Mouse (Mus musculus) limb, embryonic 12.5 days (tissue): ENCODE measurements around the gene Sbno1. TPM values are rescaled to one million over a fixed set of nuclear protein-coding genes. Genes with fewer than 3 reads are reported as not detected.
"Not testable (repeated sequence)": the region's sequence is repeated elsewhere in the genome, so short reads cannot be mapped to it uniquely, and the experiment has no call there.

Experiments used
- ATAC-seq: fragments of 200-750 bp; cut with Nextera tagmentation; 2 replicates; pipeline ENCODE4 v1.8.0; 2017; ENCODE audit warnings: low read depth, moderate TSS enrichment; ENCODE audit not compliant: insufficient number of reproducible peaks, insufficient read depth, low FRiP score, low TSS enrichment
- H3K27ac ChIP-seq: fragments of 300-500 bp; sonication (generic); 2 replicates; pipeline ENCODE4 v1.5.1; 2016; ENCODE audit warnings: mild to moderate bottlenecking, moderate library complexity
- H3K27me3 ChIP-seq: fragments of 300-500 bp; sonication (generic); 2 replicates; pipeline ENCODE4 v1.6.1; 2016; ENCODE audit warnings: mild to moderate bottlenecking, moderate library complexity
- H3K36me3 ChIP-seq: fragments of 300-500 bp; sonication (generic); 2 replicates; pipeline ENCODE4 v1.6.1; 2016; ENCODE audit warnings: mild to moderate bottlenecking, moderate library complexity
- H3K4me1 ChIP-seq: fragments of 300-500 bp; sonication (generic); replicated peaks from 2 replicates; pipeline ENCODE4 v1.6.1; 2016
- H3K4me2 ChIP-seq: fragments of 300-500 bp; sonication (generic); 2 replicates; pipeline ENCODE4 v1.6.1; 2016; ENCODE audit warnings: mild to moderate bottlenecking, moderate library complexity
- H3K4me3 ChIP-seq: fragments of 300-500 bp; sonication (generic); replicated peaks from 2 replicates; pipeline ENCODE4 v1.5.1; 2016; ENCODE audit warnings: mild to moderate bottlenecking
- H3K9ac ChIP-seq: fragments of 300-500 bp; sonication (generic); replicated peaks from 2 replicates; pipeline ENCODE4 v1.6.1; 2016; ENCODE audit warnings: mild to moderate bottlenecking, moderate library complexity
- H3K9me3 ChIP-seq: fragments of 300-500 bp; sonication (generic); 2 replicates; pipeline ENCODE4 v1.6.1; 2016; ENCODE audit warnings: mild to moderate bottlenecking, moderate library complexity
- WGBS: fragments of 180-500 bp; shearing (Covaris S2); methylation state at CpG from one replicate; pipeline ENCODE4 v1.1.7; 2016; 5-methylcytosine and 5-hydroxymethylcytosine counted together
- polyA plus RNA-seq: library from polyadenylated mRNA; unstranded; fragments of >200 nt; fragmentation: Nextera tagmentation; extraction: Ambion mirVana; gene quantifications from 2 replicates; pipeline ENCODE4 v1.2.1, GENCODE M21; 2016

Sbno1 gene
- polyA plus RNA-seq, 1 experiment from 2014 or later: 109 TPM

GRCm38 (mm10) chr5:124365754-124366153 is 60.0 kb downstream of the Sbno1 start:
- no peak overlapping the region for H3K4me3 ChIP-seq
- H3K9ac ChIP-seq: no peak overlapping the region
- no peak for ATAC-seq
- H3K27ac ChIP-seq: no peak overlapping the region
- no peaks in the 10 kb centered on the region for H3K27me3 ChIP-seq
- H3K36me3 ChIP-seq: peaks cover 34% of the 10 kb centered on the region
- no peaks in the 10 kb centered on the region for H3K9me3 ChIP-seq
- WGBS: 89% methylated on average over 2 of the region's 2 CpGs
- no peak overlapping the region for H3K4me2 ChIP-seq
- H3K4me1 ChIP-seq: no peaks in the 10 kb centered on the region

- H3K27ac ChIP-seq: no peak overlapping the region
- no peak overlapping the region for H3K4me3 ChIP-seq
- H3K27me3 ChIP-seq: no peaks in the 10 kb centered on the region
- WGBS: 90% methylated on average over 6 of the region's 6 CpGs
- no peak overlapping the region for H3K9ac ChIP-seq
- peaks cover 20% of the 10 kb centered on the region for H3K36me3 ChIP-seq
- no peaks in the 10 kb centered on the region for H3K9me3 ChIP-seq
- no peak for ATAC-seq
- H3K4me2 ChIP-seq: no peak overlapping the region
- no peaks in the 10 kb centered on the region for H3K4me1 ChIP-seq
Observed at GRCm38 (mm10) chr5:124364173-124364918, 61.5 kb downstream of the Sbno1 start.

- H3K27ac ChIP-seq, H3K4me2 ChIP-seq, H3K4me1 ChIP-seq, H3K4me3 ChIP-seq, H3K27me3 ChIP-seq, ATAC-seq, H3K36me3 ChIP-seq, H3K9me3 ChIP-seq, H3K9ac ChIP-seq: not testable (repeated sequence)
- 89% methylated on average over 5 of the region's 5 CpGs for WGBS
Observed at GRCm38 (mm10) chr5:124362982-124363381, 62.8 kb downstream of the Sbno1 start, which contains the start of gene Cdk2ap1. Gene Cdk2ap1 (minus strand): TSS chr5:124363082.

GRCm38 (mm10) chr5:124359641-124360040 is 66.2 kb downstream of the Sbno1 start:
- H3K9me3 ChIP-seq: no peaks in the 10 kb centered on the region
- no peak overlapping the region for H3K9ac ChIP-seq
- H3K4me1 ChIP-seq: no peaks in the 10 kb centered on the region
- H3K4me2 ChIP-seq: no peak overlapping the region
- 79% methylated on average over 2 of the region's 2 CpGs for WGBS
- no peaks in the 10 kb centered on the region for H3K27me3 ChIP-seq
- no peaks in the 10 kb centered on the region for H3K36me3 ChIP-seq
- no peak for ATAC-seq
- no peak overlapping the region for H3K4me3 ChIP-seq
- no peak overlapping the region for H3K27ac ChIP-seq

GRCm38 (mm10) chr5:124356695-124357094 is 69.1 kb downstream of the Sbno1 start:
- no peaks in the 10 kb centered on the region for H3K27me3 ChIP-seq
- no peak overlapping the region for H3K27ac ChIP-seq
- peaks cover 4% of the 10 kb centered on the region for H3K4me1 ChIP-seq
- H3K4me2 ChIP-seq: no peak overlapping the region
- no peaks in the 10 kb centered on the region for H3K9me3 ChIP-seq
- ATAC-seq: no peak
- 46% methylated on average over 3 of the region's 3 CpGs for WGBS
- H3K9ac ChIP-seq: no peak overlapping the region
- no peaks in the 10 kb centered on the region for H3K36me3 ChIP-seq
- H3K4me3 ChIP-seq: no peak overlapping the region

GRCm38 (mm10) chr5:124355425-124355959 is 70.3 kb downstream of the Sbno1 start:
- Histone ChIP-seq H3K36me3 (peaks cover 8% of the 10 kb centered on the region; the same call in 1 of the 2 replicates), H3K27me3 (no peaks in the 10 kb centered on the region), H3K4me1 (peaks cover 16% of the 10 kb centered on the region), H3K4me3 (peak overlapping the region; percentile 98), H3K9ac (peak overlapping the region; percentile 100; the same call in 1 of the 2 replicates), H3K27ac (no peak overlapping the region), H3K9me3 (no peaks in the 10 kb centered on the region), H3K4me2 (peak overlapping the region; percentile 61)
- no peak for ATAC-seq
- 1% methylated on average over 12 of the region's 12 CpGs for WGBS

- Histone ChIP-seq H3K9ac (peak overlapping the region; percentile 100), H3K27ac (peak overlapping the region; percentile 99), H3K9me3 (no peaks in the 10 kb centered on the region), H3K4me3 (peak overlapping the region; percentile 98), H3K4me1 (peaks cover 21% of the 10 kb centered on the region), H3K27me3 (no peaks in the 10 kb centered on the region), H3K36me3 (peaks cover 15% of the 10 kb centered on the region), H3K4me2 (peak overlapping the region; percentile 61)
- WGBS: under 1% methylated on average over 45 of the region's 60 CpGs
- 0 out of 2 replicates have a peak, but pooled peaks have one; percentile 39 for ATAC-seq
Observed at GRCm38 (mm10) chr5:124354574-124355424, 71.0 kb downstream of the Sbno1 start.

GRCm38 (mm10) chr5:124353726-124354547 is 71.9 kb downstream of the Sbno1 start:
- Histone ChIP-seq H3K27ac (peak overlapping the region; percentile 99), H3K9ac (peak overlapping the region; percentile 100), H3K27me3 (no peaks in the 10 kb centered on the region), H3K36me3 (peaks cover 23% of the 10 kb centered on the region), H3K4me1 (peaks cover 21% of the 10 kb centered on the region), H3K4me3 (peak overlapping the region; percentile 98), H3K4me2 (peak overlapping the region; percentile 94), H3K9me3 (no peaks in the 10 kb centered on the region)
- 0 out of 2 replicates have a peak, but pooled peaks have one; percentile 5 for ATAC-seq
- WGBS: 0% methylated on average over 64 of the region's 132 CpGs

GRCm38 (mm10) chr5:124353011-124353725 is 72.6 kb downstream of the Sbno1 start:
- under 1% methylated on average over 32 of the region's 32 CpGs for WGBS

More at GRCm38 (mm10) chr5:124353011-124353725, 72.6 kb downstream of the Sbno1 start:
- Histone ChIP-seq H3K27ac (peak overlapping the region; percentile 99), H3K27me3 (no peaks in the 10 kb centered on the region), H3K4me2 (peak overlapping the region; percentile 94), H3K9me3 (no peaks in the 10 kb centered on the region), H3K4me3 (peak overlapping the region; percentile 98), H3K36me3 (peaks cover 31% of the 10 kb centered on the region), H3K4me1 (peaks cover 21% of the 10 kb centered on the region), H3K9ac (peak overlapping the region; percentile 100)
- ATAC-seq: no peak
